Mouse (Mus musculus): ENCODE measurements around the gene Phactr2. TPM values are rescaled to one million over a fixed set of nuclear protein-coding genes. Genes with fewer than 3 reads are reported as not detected.
"Not testable (repeated sequence)": the region's sequence is repeated elsewhere in the genome, so short reads cannot be mapped to it uniquely, and the experiment has no call there.

Gene Phactr2
- 16.2 and 21.3 TPM in 2 replicates for polyA plus RNA-seq (2016; fragmentation: Nextera tagmentation; extraction: Ambion mirVana)

DNA sequence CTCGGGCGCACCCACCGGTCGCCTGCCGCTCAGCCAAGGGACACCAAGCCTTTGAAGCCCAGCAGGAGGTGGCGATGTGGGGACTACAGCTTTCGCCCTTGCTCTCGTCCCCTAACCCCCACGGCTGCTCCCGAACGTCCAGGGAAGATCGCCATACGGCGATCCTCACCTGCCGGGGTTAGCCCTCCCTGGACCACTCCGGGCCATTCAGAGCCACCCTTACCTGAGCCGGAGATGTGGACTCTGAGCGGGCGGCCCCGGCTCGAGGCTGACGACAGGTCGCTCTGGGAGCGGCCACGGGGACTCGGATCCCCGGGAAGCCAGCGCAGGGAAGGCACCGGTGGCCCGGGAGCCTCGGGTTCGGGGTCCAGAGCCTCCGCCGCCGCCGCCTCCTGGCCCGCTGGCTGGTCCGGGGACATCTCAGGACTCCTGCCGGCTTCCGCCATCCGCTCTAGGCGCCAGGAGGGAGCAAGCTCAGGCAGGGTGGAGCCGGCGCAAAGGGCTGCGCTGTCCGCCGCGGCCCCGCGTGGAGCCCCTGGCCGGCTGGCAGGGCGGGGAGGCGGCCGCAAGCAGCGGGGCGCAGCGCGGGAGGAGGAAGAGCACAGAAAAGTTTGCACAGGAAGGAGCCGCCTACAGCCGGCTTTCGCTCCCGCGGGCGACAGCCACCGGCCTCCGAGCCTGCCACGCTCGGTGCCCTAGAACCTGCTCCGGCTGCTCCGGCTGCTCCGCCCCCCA lies at the start of gene Phactr2:
TSS of gene Phactr2 (minus strand) at position 580 of the 735 bp plus-strand sequence.
- WGBS, result under 1% methylated on average over 71 of the region's 71 CpGs
- DNase-seq (ENCODE audit: low spot score), result peak; percentile 72
- Histone ChIP-seq H3K27me3 (ENCODE audit: low read depth, poor library complexity, severe bottlenecking) (peaks cover 60% of the 10 kb centered on the region), H3K27ac (peak within 1 kb of the TSS; percentile 77), H3K36me3 (no peaks in the 10 kb centered on the region), H3K4me3 (peak within 1 kb of the TSS; percentile 76), H3K9me3 (replicated peaks) (no peaks in the 10 kb centered on the region), H3K4me1 (peaks cover 19% of the 10 kb centered on the region)

DNA sequence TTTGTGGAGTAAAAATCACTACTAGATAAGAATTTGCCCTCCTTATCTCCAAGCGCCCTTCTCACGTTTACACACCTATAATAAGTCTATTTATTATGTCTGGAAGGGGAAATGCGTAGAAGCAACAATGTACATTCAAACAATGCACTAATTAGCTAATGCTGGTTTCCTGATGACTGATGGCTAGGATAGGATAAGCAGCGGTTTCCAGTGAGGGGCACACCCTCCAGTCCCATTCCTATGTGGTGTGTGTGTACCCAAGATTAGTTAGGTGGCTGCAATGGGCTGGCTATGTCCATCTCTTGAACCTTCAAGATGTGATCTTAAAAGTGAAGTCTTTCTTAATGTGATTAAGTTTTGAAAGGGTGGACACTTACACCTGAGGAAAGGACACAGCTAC lies 47.6 kb upstream of the Phactr2 start:
- H3K36me3 ChIP-seq, result peaks cover 6% of the 10 kb centered on the region
- DNase-seq (ENCODE audit: low spot score), result no peak
- H3K4me1 ChIP-seq, result no peaks in the 10 kb centered on the region
- H3K27me3 ChIP-seq (ENCODE audit: low read depth, poor library complexity, severe bottlenecking), result no peaks in the 10 kb centered on the region
- WGBS, result 87% methylated on average over 4 of the region's 4 CpGs
- no peaks in the 10 kb centered on the region for H3K9me3 ChIP-seq (replicated peaks)
- H3K4me3 ChIP-seq, result no peak overlapping the region
- no peak overlapping the region for H3K27ac ChIP-seq

DNA sequence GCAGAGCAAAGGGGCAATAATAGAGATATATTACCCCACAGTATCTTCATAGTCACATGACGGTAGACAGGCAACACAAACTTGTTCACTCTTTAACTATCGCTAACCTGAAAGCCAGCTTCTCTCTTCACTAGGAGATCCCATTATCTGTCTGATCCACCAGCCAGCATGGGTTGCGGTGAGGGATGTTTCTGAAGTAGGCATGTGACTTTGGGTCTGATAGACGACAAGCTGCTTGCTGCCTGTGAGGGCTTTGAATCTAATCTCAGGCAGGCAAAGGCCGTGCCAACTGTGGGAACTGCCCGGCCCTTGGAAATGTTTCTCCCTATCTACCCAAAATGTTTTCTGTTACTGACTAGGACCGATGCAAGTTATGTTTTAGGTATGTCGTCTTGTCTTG lies 28.2 kb upstream of the Phactr2 start:
- no peak for DNase-seq (ENCODE audit: low spot score)
- Histone ChIP-seq H3K27me3 (ENCODE audit: low read depth, poor library complexity, severe bottlenecking) (peaks cover 5% of the 10 kb centered on the region; the same call in 1 of the 2 replicates), H3K36me3 (0 out of 2 replicates have a peak, but pooled peaks cover 6% of the 10 kb centered on the region), H3K27ac (no peak overlapping the region), H3K9me3 (replicated peaks) (no peaks in the 10 kb centered on the region), H3K4me1 (peaks cover 13% of the 10 kb centered on the region), H3K4me3 (no peak overlapping the region)
- WGBS, result 89% methylated on average over 8 of the region's 8 CpGs

DNA sequence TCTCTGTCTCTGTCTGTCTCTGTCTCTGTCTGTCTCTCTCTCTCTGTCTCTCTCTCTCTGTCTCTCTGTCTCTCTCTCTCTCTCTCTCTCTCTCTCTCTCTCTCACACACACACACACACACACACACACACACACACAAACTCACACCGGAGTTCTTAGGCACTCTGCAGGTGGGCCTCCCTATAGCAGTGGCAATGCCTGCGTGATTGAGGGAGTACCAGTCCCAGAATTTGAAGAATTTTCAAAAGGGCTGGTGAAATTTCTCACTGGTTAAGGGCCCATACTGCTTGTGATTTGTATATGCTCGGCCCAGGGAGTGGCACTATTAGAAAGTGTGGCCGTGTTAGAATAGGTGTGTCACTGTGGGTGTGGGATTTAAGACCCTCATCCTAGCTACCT lies 27.3 kb upstream of the Phactr2 start:
- not testable (repeated sequence) for H3K27me3 ChIP-seq (ENCODE audit: low read depth, poor library complexity, severe bottlenecking); DNase-seq (ENCODE audit: low spot score); H3K36me3 ChIP-seq; H3K9me3 ChIP-seq (replicated peaks)
- Histone ChIP-seq H3K27ac (peak overlapping the region; percentile 76; the same call in 1 of the 2 replicates), H3K4me3 (peak overlapping the region; percentile 64), H3K4me1 (peaks cover 13% of the 10 kb centered on the region)
- WGBS, result 67% methylated on average over 4 of the region's 4 CpGs

DNA sequence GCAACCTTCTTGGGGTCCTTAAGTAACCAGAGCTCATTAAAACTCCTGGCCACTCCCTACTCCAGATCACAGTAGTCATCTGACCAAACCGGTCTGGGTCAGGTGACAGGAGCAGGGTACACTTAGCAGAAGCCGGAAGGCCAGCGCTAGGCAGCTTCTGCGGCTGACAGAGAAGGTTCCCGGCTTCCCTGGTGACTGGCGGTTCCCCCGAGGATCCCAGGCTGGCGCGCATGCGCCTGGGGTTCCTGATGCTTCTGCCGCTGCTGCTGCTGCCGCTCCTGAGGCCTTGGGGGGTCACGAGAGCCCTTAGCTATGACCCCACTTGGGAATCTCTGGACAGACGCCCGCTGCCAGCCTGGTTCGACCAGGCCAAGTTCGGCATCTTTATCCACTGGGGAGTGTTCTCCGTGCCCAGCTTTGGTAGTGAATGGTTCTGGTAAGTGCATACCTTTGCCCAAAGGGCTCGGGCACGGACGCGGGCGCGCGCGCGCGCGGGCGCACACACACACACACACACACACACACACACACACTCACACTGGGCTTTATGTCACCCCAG lies 26.8 kb upstream of the Phactr2 start:
- H3K27ac ChIP-seq, result peak overlapping the region; percentile 76
- DNase-seq (ENCODE audit: low spot score), result peak; percentile 85
- peak overlapping the region; percentile 64 for H3K4me3 ChIP-seq
- peaks cover 5% of the 10 kb centered on the region; the same call in 1 of the 2 replicates for H3K27me3 ChIP-seq (ENCODE audit: low read depth, poor library complexity, severe bottlenecking)
- peaks cover 13% of the 10 kb centered on the region for H3K4me1 ChIP-seq
- H3K36me3 ChIP-seq, result 0 out of 2 replicates have a peak, but pooled peaks cover 6% of the 10 kb centered on the region
- under 1% methylated on average over 30 of the region's 30 CpGs for WGBS
- H3K9me3 ChIP-seq (replicated peaks), result no peaks in the 10 kb centered on the region

DNA sequence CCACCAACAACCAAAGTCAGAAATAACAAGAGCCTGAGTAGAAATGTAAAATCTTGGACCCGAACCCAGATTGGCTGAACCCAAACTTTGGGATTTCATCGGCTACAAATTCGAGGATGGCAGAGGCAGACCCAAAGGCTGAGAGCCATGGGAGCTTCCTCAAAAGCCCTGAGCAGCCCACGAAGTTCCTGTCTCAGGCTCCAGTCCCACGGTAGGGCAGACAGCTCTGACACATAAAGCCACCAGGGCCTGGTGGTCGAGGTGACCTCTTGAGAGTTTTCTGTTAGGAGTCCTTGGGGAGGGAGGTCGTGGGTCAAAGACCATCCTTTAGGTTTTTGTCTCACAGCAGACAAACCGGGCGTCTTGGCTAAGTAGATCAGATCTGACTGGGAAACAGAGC lies 26.3 kb upstream of the Phactr2 start:
- 53% methylated on average over 9 of the region's 9 CpGs for WGBS
- no peak for DNase-seq (ENCODE audit: low spot score)
- H3K27ac ChIP-seq, result peak overlapping the region; percentile 20; the same call in 1 of the 2 replicates
- peak overlapping the region; percentile 64 for H3K4me3 ChIP-seq
- 0 out of 2 replicates have a peak, but pooled peaks cover 2% of the 10 kb centered on the region for H3K36me3 ChIP-seq
- H3K27me3 ChIP-seq (ENCODE audit: low read depth, poor library complexity, severe bottlenecking), result peaks cover 5% of the 10 kb centered on the region; the same call in 1 of the 2 replicates
- H3K4me1 ChIP-seq, result peaks cover 13% of the 10 kb centered on the region
- no peaks in the 10 kb centered on the region for H3K9me3 ChIP-seq (replicated peaks)

DNA sequence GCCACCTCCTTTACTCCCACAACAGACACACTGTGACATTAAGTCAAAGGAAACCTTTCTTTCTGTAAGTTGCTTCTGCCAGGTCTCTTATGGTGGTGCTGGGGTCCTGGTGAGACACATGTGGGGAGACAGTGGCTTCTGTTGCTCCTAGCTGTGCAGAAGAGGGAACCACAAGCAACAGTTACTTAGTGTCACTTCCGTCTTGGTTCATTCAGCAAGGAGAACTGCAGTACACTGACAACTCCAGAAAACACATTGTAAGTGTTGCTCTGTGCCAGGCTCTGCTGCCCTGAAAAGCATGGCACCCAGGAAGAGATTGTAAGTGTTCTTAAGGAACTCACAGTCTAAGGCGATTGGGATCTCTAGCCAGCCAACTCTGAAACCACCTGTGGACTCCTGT lies 25.1 kb upstream of the Phactr2 start, which contains the start of gene Fuca2:
TSS of gene Fuca2 (plus strand) at position 210 of the 400 bp plus-strand sequence.
- Histone ChIP-seq H3K27me3 (ENCODE audit: low read depth, poor library complexity, severe bottlenecking) (peaks cover 5% of the 10 kb centered on the region; the same call in 1 of the 2 replicates), H3K36me3 (no peaks in the 10 kb centered on the region), H3K9me3 (replicated peaks) (no peaks in the 10 kb centered on the region), H3K4me3 (no peak within 1 kb of the TSS), H3K27ac (no peak within 1 kb of the TSS), H3K4me1 (peaks cover 13% of the 10 kb centered on the region)
- 90% methylated on average over 2 of the region's 2 CpGs for WGBS
- DNase-seq (ENCODE audit: low spot score), result no peak

DNA sequence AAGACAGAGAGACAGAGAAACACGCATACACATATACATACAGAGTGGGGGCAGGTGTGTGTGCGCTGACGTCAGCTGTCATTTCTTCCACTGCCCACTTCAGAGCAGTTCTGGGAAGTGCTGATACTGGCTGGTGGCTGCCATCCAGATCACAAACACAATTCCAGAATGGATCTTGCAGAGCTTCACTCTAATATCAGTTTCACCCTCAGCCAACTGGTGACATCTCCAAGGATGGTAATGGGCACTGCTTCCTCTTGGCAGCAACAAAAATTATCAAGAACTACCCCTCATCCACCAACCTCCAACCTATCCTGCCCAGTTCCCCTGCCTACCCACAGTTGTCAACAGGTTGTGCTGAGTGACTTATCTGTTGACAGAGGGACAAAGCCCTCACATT lies 22.1 kb upstream of the Phactr2 start:
- Histone ChIP-seq H3K4me1 (peaks cover 8% of the 10 kb centered on the region), H3K4me3 (no peak overlapping the region), H3K36me3 (no peaks in the 10 kb centered on the region), H3K27me3 (ENCODE audit: low read depth, poor library complexity, severe bottlenecking) (peaks cover 5% of the 10 kb centered on the region; the same call in 1 of the 2 replicates), H3K27ac (no peak overlapping the region), H3K9me3 (replicated peaks) (no peaks in the 10 kb centered on the region)
- no peak for DNase-seq (ENCODE audit: low spot score)
- 91% methylated on average over 3 of the region's 3 CpGs for WGBS

DNA sequence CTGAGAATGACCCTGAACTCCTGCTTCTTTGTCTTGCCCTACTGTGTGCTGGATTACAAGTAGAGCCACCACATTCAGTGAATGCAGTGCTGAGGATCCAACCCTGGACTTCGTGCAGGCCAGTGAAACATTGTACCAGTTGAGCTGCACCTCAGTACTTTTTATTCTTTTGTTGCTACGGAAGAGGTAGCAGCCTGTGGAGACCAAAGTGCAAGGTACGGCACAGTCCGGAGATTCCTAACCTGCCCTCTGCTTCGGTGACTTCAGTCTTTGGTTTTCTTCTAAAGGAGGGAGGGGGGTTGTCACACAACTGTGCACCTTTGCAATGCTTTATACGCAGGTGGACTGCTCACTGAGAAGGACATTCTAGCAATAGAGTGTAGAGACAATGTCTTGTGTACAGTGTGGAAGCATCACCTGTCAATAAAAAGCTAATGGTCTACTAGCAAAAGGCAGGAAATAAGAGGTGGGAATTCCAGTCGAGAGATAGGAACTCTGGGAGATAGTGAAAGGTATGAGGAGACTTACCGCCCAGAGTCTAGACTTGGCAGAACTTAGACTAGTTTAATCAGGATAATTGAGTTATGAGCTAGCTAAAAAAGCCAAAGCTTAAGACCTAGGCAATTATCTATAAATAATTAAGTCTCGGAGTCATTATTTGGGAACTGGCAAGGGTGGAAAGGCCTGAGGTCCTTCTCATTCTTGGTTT lies 19.9 kb upstream of the Phactr2 start:
- Histone ChIP-seq H3K27ac (no peak overlapping the region), H3K4me1 (no peaks in the 10 kb centered on the region), H3K4me3 (no peak overlapping the region), H3K27me3 (ENCODE audit: low read depth, poor library complexity, severe bottlenecking) (no peaks in the 10 kb centered on the region), H3K9me3 (replicated peaks) (no peaks in the 10 kb centered on the region), H3K36me3 (no peaks in the 10 kb centered on the region)
- WGBS, result 91% methylated on average over 9 of the region's 9 CpGs
- DNase-seq (ENCODE audit: low spot score), result no peak

DNA sequence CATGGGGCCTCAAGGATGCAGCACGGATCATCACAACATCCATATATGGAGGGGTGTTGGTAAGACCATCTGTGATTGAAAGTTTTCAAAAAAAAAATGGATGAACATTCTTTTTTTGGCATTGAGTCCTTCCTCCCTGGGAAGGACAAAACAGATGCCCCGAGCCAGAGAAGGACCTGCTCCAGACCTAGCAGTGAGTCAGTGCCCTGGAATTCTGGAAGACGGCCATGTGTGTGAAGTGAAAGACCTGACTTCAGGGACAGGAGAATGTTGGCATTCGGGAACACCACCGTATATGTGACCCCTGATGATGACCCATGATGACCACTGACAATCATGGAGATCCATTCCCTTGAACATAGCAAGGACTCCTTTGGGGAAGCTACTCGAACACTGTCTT lies 15.5 kb upstream of the Phactr2 start:
- H3K27ac ChIP-seq, result no peak overlapping the region
- no peaks in the 10 kb centered on the region for H3K9me3 ChIP-seq (replicated peaks)
- H3K27me3 ChIP-seq (ENCODE audit: low read depth, poor library complexity, severe bottlenecking), result no peaks in the 10 kb centered on the region
- H3K4me1 ChIP-seq, result no peaks in the 10 kb centered on the region
- H3K4me3 ChIP-seq, result no peak overlapping the region
- no peak for DNase-seq (ENCODE audit: low spot score)
- 89% methylated on average over 6 of the region's 6 CpGs for WGBS
- H3K36me3 ChIP-seq, result no peaks in the 10 kb centered on the region

DNA sequence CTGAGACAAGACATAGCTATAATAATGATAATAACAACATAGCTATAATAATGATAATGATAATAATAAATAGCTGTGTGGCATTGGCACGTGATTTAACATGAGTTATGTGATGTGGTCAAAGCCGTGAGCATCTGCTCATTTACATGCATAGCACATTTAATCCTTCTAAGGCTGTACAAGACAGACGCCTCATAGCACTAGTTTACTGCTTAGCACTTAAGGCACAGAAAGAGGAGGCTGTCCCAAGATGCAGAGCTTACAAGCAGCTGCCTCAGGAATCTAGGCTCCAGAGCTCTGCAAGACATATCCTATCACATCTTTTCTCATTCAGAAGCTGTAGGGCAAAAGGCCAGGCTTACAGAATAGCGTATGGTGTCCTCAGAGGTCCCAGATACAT lies 11.7 kb upstream of the Phactr2 start:
- Histone ChIP-seq H3K27ac (no peak overlapping the region), H3K4me1 (no peaks in the 10 kb centered on the region), H3K4me3 (no peak overlapping the region), H3K9me3 (replicated peaks) (no peaks in the 10 kb centered on the region), H3K27me3 (ENCODE audit: low read depth, poor library complexity, severe bottlenecking) (no peaks in the 10 kb centered on the region), H3K36me3 (no peaks in the 10 kb centered on the region)
- 81% methylated on average over 4 of the region's 4 CpGs for WGBS
- DNase-seq (ENCODE audit: low spot score), result no peak

DNA sequence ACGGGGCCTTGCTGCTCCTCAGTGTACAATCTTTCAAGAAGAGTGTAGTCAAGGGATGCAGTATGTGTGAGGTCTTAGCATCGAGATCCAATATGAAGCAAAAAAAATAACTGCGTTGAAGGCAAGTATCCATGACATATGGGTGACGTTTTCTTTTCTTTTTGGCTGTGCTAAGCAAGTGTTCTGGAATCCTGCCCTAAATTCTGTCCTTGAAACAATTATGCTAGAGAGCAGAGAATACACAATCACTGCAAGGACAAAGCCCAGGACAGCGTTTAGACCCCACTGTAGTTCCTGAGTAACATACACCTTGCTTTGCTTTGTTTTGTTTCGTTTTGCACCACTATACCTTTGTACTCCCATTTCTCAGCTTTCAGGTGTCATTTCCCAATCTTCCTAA lies 5.1 kb upstream of the Phactr2 start:
- no peaks in the 10 kb centered on the region for H3K36me3 ChIP-seq
- no peaks in the 10 kb centered on the region for H3K9me3 ChIP-seq (replicated peaks)
- WGBS, result 89% methylated on average over 6 of the region's 6 CpGs
- H3K4me1 ChIP-seq, result peaks cover 8% of the 10 kb centered on the region
- H3K27me3 ChIP-seq (ENCODE audit: low read depth, poor library complexity, severe bottlenecking), result peaks cover 23% of the 10 kb centered on the region
- DNase-seq (ENCODE audit: low spot score), result no peak
- H3K27ac ChIP-seq, result no peak overlapping the region
- H3K4me3 ChIP-seq, result no peak overlapping the region

DNA sequence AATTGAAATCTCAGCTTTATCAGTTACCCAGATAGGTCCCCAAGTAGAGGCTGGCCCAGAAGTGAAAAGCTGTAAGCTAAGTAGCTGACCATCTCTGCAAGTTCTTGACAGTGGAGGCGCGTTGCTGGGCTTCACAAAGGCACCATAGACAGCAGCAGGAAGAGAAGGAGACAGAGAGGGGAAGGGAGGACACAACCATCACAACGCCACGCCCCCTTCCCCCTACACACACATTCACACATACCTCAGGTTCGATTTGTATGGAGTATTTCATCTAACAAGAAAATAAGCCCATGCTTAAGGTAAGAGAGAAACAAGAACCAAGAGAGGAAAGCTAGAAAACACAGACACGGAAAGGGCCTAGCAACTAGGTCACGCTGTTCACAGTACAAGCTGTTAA lies 909 bp upstream of the Phactr2 start:
- no peak for DNase-seq (ENCODE audit: low spot score)
- Histone ChIP-seq H3K27me3 (ENCODE audit: low read depth, poor library complexity, severe bottlenecking) (peaks cover 60% of the 10 kb centered on the region), H3K4me1 (peaks cover 19% of the 10 kb centered on the region), H3K9me3 (replicated peaks) (no peaks in the 10 kb centered on the region), H3K36me3 (no peaks in the 10 kb centered on the region), H3K27ac (no peak overlapping the region), H3K4me3 (no peak overlapping the region)
- whole genome bisulfite sequencing, result 31% methylated on average over 7 of the region's 7 CpGs

All from limb, embryonic 10.5 days (tissue).